Mouse (Mus musculus): ENCODE data around the gene Gpkow. TPM values are rescaled to one million over a fixed set of nuclear protein-coding genes. Genes with fewer than 3 reads are reported as not detected.

The Gpkow gene
- polyA plus RNA-seq (2012): 6.1 and 9.3 TPM in 2 replicates

DNA sequence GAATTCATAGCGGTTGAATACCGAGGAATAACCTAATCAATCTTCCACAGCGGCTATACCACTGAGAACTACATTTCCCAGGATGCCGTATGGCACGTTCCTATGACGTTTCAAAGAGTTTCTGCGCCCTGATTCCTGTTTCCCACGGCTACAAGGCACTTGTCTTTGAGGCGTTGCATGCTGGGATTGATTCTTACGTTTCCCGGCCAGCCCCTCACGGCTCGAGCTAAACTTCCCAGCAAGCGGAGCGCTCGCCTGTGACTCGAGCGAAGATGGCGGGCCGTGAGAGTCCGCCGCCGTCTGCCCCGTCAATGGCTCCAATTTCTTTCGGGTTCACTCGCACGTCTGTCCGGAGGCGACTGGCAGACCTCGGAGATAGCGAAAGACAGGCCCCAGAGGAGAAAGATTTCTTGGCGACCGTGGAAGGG lies at the start of gene Gpkow:
Gene Gpkow (plus strand): TSS at position 178 of the 428 bp plus-strand sequence.
- no peak for TF ChIP-seq GATA1 (IDR thresholded peaks at IDR 0.05; ENCODE audit: low read length)

- no peak for TF ChIP-seq GATA1 (IDR thresholded peaks at IDR 0.05; ENCODE audit: low read length)
Observed at GRCm38 (mm10) chrX:7648671-7649304, 48.1 kb upstream of the Gpkow start.

DNA sequence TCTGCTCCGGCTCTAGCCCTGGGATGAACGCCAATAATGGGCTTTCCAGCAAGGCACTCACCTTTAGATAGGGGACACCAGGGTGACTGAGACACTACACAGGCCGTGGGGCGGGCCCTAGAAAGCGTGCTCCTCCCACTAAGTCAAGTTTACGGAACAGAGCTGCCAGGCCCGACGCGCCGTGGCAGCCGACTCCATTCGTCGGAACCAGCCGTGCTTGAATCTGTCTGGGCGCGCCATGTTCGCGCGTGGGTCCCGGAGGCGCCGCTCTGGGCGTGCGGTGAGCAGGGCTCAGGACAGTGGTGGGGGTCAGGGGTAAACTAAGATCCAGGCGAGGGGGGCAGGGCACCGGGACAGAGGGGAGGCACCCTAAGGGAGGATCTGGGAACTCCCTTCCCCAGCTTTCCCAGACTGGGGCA lies 39.7 kb upstream of the Gpkow start, which contains the start of gene Prickle3:
Gene Prickle3 (plus strand): TSS at position 40 of the 419 bp plus-strand sequence.
- no peak for TF ChIP-seq GATA1 (IDR thresholded peaks at IDR 0.05; ENCODE audit: low read length)

- TF ChIP-seq GATA1 (IDR thresholded peaks at IDR 0.05; ENCODE audit: low read length): no peak
Observed at GRCm38 (mm10) chrX:7658031-7658784, 38.7 kb upstream of the Gpkow start.

GRCm38 (mm10) chrX:7658785-7659589 lies 37.9 kb upstream of the Gpkow start:
- TF ChIP-seq GATA1 (IDR thresholded peaks at IDR 0.05; ENCODE audit: low read length): no peak

DNA sequence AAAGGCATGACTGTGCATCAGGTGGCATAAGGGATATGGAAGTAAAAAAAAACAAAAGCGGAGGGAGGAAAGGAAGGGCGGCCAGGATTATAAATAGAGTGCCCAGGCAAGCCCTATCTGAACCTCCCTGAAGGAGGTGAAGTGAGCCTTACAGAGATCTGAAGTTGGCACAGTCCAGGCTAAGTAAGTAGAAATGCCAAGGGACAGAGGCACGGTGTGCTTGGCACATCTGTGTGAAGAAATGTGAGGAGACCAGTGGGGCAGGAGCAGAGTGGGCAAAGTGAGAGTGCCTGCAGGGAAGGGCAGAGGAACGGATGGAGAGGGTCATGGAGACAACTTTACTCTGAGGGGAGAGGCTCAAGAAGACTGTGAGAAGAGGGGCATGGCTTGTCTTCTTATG lies 35.8 kb upstream of the Gpkow start:
- TF ChIP-seq GATA1 (IDR thresholded peaks at IDR 0.05; ENCODE audit: low read length): no peak

DNA sequence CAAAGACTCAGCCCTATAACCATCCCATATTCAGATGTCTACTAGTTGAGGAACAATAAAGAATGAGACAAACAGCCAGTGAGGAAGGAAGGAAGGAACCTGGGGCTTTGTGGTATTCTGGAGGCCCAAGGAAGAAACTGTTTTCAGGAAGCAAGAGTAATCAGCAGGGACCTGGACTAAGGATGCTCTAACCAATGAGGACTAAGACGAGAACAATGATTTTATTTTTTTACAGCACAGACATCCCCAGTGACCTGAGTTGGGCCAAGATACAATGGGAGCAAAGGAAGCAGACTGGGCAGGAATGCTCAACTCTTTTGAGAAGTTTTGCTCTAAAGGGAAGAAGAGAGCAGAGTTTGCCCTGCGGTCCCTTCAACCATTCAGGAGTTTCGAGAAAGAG lies 34.0 kb upstream of the Gpkow start:
- no peak for TF ChIP-seq GATA1 (IDR thresholded peaks at IDR 0.05; ENCODE audit: low read length)

DNA sequence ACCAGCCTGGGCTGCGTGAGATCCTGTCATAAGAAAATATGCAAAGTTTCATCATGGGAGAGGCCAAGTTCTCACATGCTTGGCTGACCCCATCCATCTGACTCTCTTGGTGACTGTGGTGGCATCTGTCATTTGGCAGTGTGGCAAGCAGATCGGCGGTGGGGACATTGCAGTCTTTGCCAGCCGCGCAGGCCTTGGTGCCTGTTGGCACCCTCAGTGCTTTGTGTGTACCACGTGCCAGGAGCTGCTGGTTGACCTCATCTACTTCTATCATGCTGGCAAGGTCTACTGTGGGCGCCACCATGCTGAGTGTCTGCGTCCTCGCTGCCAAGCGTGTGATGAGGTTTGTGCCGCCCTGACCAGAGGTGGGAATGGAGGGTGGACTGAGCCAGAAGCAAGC lies 32.1 kb upstream of the Gpkow start:
- TF ChIP-seq GATA1 (IDR thresholded peaks at IDR 0.05; ENCODE audit: low read length): no peak

DNA sequence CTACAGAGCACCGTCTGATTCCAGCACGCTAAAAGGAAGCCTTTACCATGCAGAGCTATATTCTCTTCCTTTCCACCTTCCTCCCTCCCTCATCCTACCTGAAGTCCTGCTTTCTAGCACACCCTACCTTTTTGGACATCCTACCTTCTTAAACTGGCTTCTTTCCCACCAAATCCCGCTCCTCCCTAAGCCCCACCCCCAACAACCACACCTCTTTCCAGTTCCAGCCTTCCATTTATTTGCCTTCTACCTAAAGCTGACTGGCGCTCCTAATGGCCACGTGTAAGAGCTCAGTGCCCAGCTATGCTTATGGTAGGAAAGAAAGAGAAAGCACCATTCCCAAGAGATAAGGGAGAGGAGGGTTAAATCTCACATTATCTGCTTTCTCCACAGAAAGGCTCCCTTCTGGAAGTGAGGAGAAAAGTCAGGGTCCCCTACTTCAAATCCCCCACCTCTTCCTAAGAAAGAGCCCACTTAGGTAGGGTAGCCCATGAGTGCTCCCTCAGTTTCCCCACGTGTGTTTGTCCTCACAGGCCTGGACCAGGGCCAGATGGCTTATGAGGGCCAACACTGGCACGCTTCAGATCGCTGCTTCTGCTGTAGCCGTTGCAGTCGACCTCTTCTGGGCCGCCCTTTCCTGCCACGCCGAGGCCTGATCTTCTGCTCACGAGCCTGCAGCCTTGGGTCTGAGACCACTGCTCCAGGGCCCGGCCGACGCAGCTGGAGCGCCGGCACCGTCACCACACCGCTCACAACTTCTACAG lies 31.0 kb upstream of the Gpkow start:
- TF ChIP-seq GATA1 (IDR thresholded peaks at IDR 0.05; ENCODE audit: low read length): no peak

DNA sequence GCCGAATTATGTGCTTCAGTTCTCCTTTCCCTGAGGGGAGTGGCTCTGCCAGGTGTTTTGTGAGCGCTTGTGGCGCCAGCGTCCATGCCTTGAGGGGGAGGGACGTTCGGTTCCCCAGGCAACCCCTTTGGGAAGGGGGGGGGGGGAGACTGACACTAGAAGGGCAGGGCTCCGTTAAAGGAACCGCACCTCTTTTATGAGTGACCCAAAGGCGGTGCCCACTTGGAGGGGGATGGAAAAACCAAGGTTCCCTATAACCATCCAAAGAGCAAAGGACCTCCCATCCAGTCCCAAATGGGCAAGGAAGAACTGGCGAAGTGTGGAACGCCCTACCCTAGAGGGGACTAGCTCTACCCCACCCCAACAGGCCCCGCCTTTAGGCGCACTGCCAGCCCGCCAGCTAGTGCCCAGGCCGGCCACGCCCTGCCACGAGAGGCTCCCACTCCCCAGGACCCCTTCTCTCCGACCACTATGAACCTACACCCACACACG lies 26.5 kb upstream of the Gpkow start:
- no peak for TF ChIP-seq GATA1 (IDR thresholded peaks at IDR 0.05; ENCODE audit: low read length)

- TF ChIP-seq GATA1 (IDR thresholded peaks at IDR 0.05; ENCODE audit: low read length): no peak
Observed at GRCm38 (mm10) chrX:7670921-7671623, 25.9 kb upstream of the Gpkow start, which contains the start of gene Plp2. Plp2 (minus strand) TSS chrX:7671390.

DNA sequence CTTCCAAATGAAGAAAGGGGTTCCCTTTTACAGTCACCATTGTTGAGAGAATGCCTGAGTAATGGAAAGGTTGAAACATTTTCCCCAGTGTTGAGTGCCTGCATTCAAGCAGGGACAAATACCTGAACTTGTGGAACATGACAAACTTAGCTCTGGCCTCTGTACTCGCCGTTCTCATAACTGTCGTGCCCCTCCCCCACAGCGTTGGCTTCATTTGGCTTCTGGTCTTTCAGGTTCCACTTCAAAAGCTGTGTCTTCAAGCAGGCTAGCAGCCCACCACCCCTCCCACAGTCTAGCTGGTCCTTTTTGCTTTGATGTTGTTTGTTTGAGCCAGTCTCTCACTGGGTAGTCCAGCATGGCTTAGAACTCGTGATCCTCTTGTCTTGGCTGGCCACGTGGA lies 24.2 kb upstream of the Gpkow start:
- no peak for TF ChIP-seq GATA1 (IDR thresholded peaks at IDR 0.05; ENCODE audit: low read length)

DNA sequence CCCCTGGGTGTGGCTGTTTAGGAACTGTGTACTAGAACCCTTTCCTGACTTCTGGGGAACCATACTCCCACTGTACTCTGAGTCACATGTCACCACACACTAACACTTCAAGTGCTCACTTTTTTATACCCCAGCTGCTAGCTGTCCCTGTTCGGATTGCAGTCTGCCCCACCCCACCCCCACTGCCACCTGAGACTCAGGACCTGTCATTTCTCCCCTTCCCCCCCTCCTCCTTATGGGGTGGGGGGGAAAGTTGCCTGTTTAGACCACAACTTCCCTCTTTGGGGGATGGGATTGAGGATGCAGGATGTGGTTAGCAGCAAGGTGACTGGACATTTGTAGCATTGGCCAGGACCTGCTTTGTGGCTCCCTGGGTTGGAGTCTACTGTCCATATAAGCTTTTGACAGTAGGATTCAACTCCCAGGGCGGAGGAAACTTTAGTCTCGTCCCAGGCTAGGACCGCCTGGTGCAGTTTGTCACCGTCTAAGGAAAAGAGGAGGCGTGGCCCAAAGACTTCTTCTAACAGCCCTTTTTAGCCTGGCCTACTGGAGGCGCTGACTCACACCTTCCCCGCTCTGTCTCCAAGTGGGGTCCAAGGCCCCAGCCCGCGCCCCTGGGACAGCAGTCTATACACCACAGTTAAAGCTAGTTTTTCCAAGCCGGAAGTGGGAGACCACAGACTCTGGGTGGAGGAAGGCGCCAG lies 23.2 kb upstream of the Gpkow start:
- no peak for TF ChIP-seq GATA1 (IDR thresholded peaks at IDR 0.05; ENCODE audit: low read length)
